Comparison of ENCODE assay signal across 11 mouse cellular contexts in the genomic region with DNA sequence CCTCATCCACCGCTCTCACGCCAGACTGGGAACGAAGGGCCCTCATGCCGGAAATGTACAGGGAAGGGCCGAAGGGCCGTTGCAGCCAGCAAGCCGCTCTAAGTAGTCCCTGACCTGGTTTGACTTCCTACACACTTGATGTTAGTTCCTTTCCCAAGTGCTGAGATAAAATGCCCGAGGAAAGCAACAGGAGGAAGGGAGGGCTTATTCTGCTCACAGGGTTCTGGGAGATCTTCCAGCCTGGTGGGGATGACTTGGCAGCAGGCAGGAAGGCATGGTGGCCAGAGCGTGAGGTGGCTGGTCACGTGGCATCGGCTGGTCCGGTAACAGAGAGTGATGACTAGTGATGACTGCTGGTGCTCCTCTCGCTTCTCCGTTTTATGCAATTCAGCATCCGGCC. TPM values are rescaled to one million over a fixed set of nuclear protein-coding genes. Genes with fewer than 3 reads are reported as not detected.
A peak's percentile ranks its signal among the peaks of the same experiment; 100 is the strongest.
DNase-seq lines count a peak whose midpoint lies in the region; ATAC-seq lines count a peak whose summit lies in the region.
"Had no signal": no experiment of that assay in that cellular context is flagged by ENCODE, and none has a peak within 500 bp of the region (broad histone marks: within the 10 kb centered on the region; RNA-seq: fewer than 3 reads in every experiment).

No protein-coding gene starts in this region.

- no peaks in the 10 kb centered on the region for H3K27me3 ChIP-seq in kidney, embryonic 15.5 days
- H3K27me3 ChIP-seq: forebrain, embryonic 13.5 days; neural tube, embryonic 12.5 days had no signal

- ATAC-seq in kidney, embryonic 15.5 days (replicated peaks; ENCODE audit: low FRiP score) = no peak
- ATAC-seq: forebrain, embryonic 13.5 days had no signal

- H3K9ac ChIP-seq in kidney, embryonic 15.5 days = no peak overlapping the region
- H3K9ac ChIP-seq: forebrain, embryonic 13.5 days; neural tube, embryonic 12.5 days had no signal

- peak overlapping the region; percentile 54 for H3K27ac ChIP-seq in kidney, embryonic 15.5 days
- H3K27ac ChIP-seq: forebrain, embryonic 13.5 days; layer of hippocampus, adult 2 months; midbrain, embryonic 10.5 days; neural tube, embryonic 12.5 days had no signal

- no peaks in the 10 kb centered on the region for H3K36me3 ChIP-seq in kidney, embryonic 15.5 days
- H3K36me3 ChIP-seq: midbrain, embryonic 10.5 days; neural tube, embryonic 12.5 days had no signal

- H3K4me3 ChIP-seq in kidney, embryonic 15.5 days (replicated peaks) = no peak overlapping the region
- H3K4me3 ChIP-seq: forebrain, embryonic 13.5 days; layer of hippocampus, adult 2 months; midbrain, embryonic 10.5 days; neural tube, embryonic 12.5 days had no signal

- H3K9me3 ChIP-seq in kidney, embryonic 15.5 days (replicated peaks) = no peaks in the 10 kb centered on the region
- H3K9me3 ChIP-seq: forebrain, embryonic 13.5 days; midbrain, embryonic 10.5 days; neural tube, embryonic 12.5 days had no signal

- H3K4me1 ChIP-seq in kidney, embryonic 15.5 days = peaks cover 59% of the 10 kb centered on the region

- 82% methylated on average over 15 of the region's 15 CpGs for WGBS in kidney, embryonic 15.5 days

- H3K4me2 ChIP-seq in kidney, embryonic 15.5 days = no peak overlapping the region
- H3K4me2 ChIP-seq: forebrain, embryonic 13.5 days; neural tube, embryonic 12.5 days had no signal

- peak; percentile 52 for DNase-seq in kidney, adult 11 months
- DNase-seq in kidney, postnatal 14 days = no peak
- peak; percentile 77 to 78 for DNase-seq in cerebellum, postnatal 10 days
- DNase-seq in lung, postnatal 25 days (ENCODE audit: low spot score) = peak; percentile 65
- no peak for DNase-seq in spleen, adult 12 weeks (ENCODE audit: low spot score)
- DNase-seq in layer of hippocampus, postnatal 36 days = no peak

RNA-seq across cellular contexts. Expression of gene Ctnnb1, which starts 47.9 kb away (rescaled TPM):
- polyA plus RNA-seq in kidney, embryonic 15.5 days (2015; fragmentation: Nextera tagmentation; extraction: Ambion mirVana) = 543 and 552 TPM in 2 replicates
- total RNA-seq in layer of hippocampus, postnatal 36 days (2021) = 100 to 1,000 TPM; 576 to 592 TPM

Comparison
In these comparisons a context has a peak if more than half of its experiments do, and no peak if none do; other contexts are left out.
1. DNase-seq: peak in kidney, adult 11 months (single experiment), cerebellum, postnatal 10 days (2 of 2) and lung, postnatal 25 days (single experiment); none in kidney, postnatal 14 days (single experiment), spleen, adult 12 weeks (single experiment) and layer of hippocampus, postnatal 36 days (0 of 2).